Mouse (Mus musculus) layer of hippocampus, adult 18-20 months (tissue): Measurements from ENCODE around the gene 4930563M21Rik. TPM values are rescaled to one million over a fixed set of nuclear protein-coding genes. Genes with fewer than 3 reads are reported as not detected.
"Not testable (repeated sequence)": the region's sequence is repeated elsewhere in the genome, so short reads cannot be mapped to it uniquely, and the experiment has no call there.

Experiments
- DNase-seq, 2 experiments: peaks; one replicate each; pipeline ENCODE4 v3.0.0; 2022; ENCODE audit warnings: low spot score in 2 of 2
- long read RNA-seq: library from polyadenylated mRNA; stranded (forward); transcript quantifications from one replicate; pipeline ENCODE4 v2.0.0, GENCODE M21; 2021
- total RNA-seq, 2 experiments: library from RNA; stranded (reverse); gene quantifications; 2 replicates each; pipeline ENCODE4 v1.2.3; 2021

Gene 4930563M21Rik
- not detected for total RNA-seq
- long read RNA-seq, result 0 reads

GRCm38 (mm10) chr9:56010450-56010849 lies at the start of gene 4930563M21Rik:
TSS of gene 4930563M21Rik (minus strand) at chr9:56010550.
- DNase-seq, result no peak

- no peak for DNase-seq
Measured at GRCm38 (mm10) chr9:56056147-56056546, 45.8 kb upstream of the 4930563M21Rik start.

GRCm38 (mm10) chr9:56053796-56054195 lies 43.4 kb upstream of the 4930563M21Rik start:
- DNase-seq, result peak in 1 of 2 experiments; percentile 18

- DNase-seq, result no peak
Measured at GRCm38 (mm10) chr9:56042181-56042621, 31.9 kb upstream of the 4930563M21Rik start.

GRCm38 (mm10) chr9:56041372-56042180 lies 31.2 kb upstream of the 4930563M21Rik start, which contains the start of gene Rcn2:
TSS of gene Rcn2 (plus strand) at chr9:56041845.
- DNase-seq, result peak; percentile 93 to 97

GRCm38 (mm10) chr9:56032219-56032618 lies 21.9 kb upstream of the 4930563M21Rik start:
- no peak for DNase-seq

GRCm38 (mm10) chr9:56027292-56027691 lies 16.9 kb upstream of the 4930563M21Rik start:
- no peak for DNase-seq

GRCm38 (mm10) chr9:56024772-56025171 lies 14.4 kb upstream of the 4930563M21Rik start:
- no peak for DNase-seq

GRCm38 (mm10) chr9:56004679-56005078 lies 5.7 kb downstream of the 4930563M21Rik start:
- not testable (repeated sequence) for DNase-seq

- DNase-seq, result peak in 1 of 2 experiments; percentile 42
Measured at GRCm38 (mm10) chr9:55946819-55947218, 63.5 kb downstream of the 4930563M21Rik start.

- no peak for DNase-seq
Measured at GRCm38 (mm10) chr9:55941356-55941755, 69.0 kb downstream of the 4930563M21Rik start.

GRCm38 (mm10) chr9:55938618-55938985 lies 71.7 kb downstream of the 4930563M21Rik start:
- DNase-seq, result no peak

GRCm38 (mm10) chr9:55937664-55938617 lies 72.4 kb downstream of the 4930563M21Rik start, which contains the start of gene Scaper:
TSS of gene Scaper (minus strand) at chr9:55938119.
- DNase-seq, result peak; percentile 77 to 87

- DNase-seq, result no peak
Measured at GRCm38 (mm10) chr9:55937224-55937663, 73.1 kb downstream of the 4930563M21Rik start.

GRCm38 (mm10) chr9:55932482-55932881 lies 77.9 kb downstream of the 4930563M21Rik start:
- no peak for DNase-seq

- peak in 1 of 2 experiments; percentile 46 for DNase-seq
Measured at GRCm38 (mm10) chr9:55918579-55918978, 91.8 kb downstream of the 4930563M21Rik start.

GRCm38 (mm10) chr9:55916751-55917150 lies 93.6 kb downstream of the 4930563M21Rik start:
- no peak for DNase-seq
